In genomic region chr12:118510989-118511388, GRCm38 (mm10) we compare ENCODE assay signal across 17 mouse cellular contexts.
"Had no signal": no experiment of that assay in that cellular context is flagged by ENCODE, and none has a peak within 500 bp of the region (broad histone marks: within the 10 kb centered on the region; RNA-seq: fewer than 3 reads in every experiment).

No protein-coding gene starts in this region.

- H3K27me3 ChIP-seq: liver, embryonic 12.5 days; midbrain, embryonic 15.5 days; stomach, embryonic 15.5 days had no signal

- H3K36me3 ChIP-seq: liver, embryonic 12.5 days; midbrain, embryonic 13.5 days; midbrain, embryonic 15.5 days; neural tube, embryonic 13.5 days; stomach, embryonic 15.5 days had no signal

- H3K27ac ChIP-seq: liver, embryonic 12.5 days; liver, embryonic 14.5 days; midbrain, embryonic 13.5 days; midbrain, embryonic 15.5 days; neural tube, embryonic 13.5 days; stomach, embryonic 15.5 days; stomach, postnatal 0 days had no signal

- H3K9me3 ChIP-seq: liver, embryonic 12.5 days; midbrain, embryonic 13.5 days; midbrain, embryonic 15.5 days; neural tube, embryonic 13.5 days; stomach, embryonic 15.5 days had no signal

- H3K9ac ChIP-seq: liver, embryonic 12.5 days; liver, embryonic 14.5 days; lung, embryonic 14.5 days; midbrain, embryonic 13.5 days; midbrain, embryonic 15.5 days; neural tube, embryonic 13.5 days; stomach, embryonic 15.5 days had no signal

- H3K4me3 ChIP-seq: liver, embryonic 12.5 days; midbrain, embryonic 13.5 days; midbrain, embryonic 15.5 days; neural tube, embryonic 13.5 days; stomach, embryonic 15.5 days had no signal

- ATAC-seq: liver, embryonic 12.5 days; midbrain, embryonic 13.5 days; midbrain, embryonic 15.5 days had no signal

- H3K4me1 ChIP-seq: liver, embryonic 12.5 days; midbrain, embryonic 15.5 days; stomach, embryonic 15.5 days had no signal

- H3K4me2 ChIP-seq: liver, embryonic 12.5 days; lung, embryonic 14.5 days; midbrain, embryonic 11.5 days; midbrain, embryonic 13.5 days; midbrain, embryonic 15.5 days; neural tube, embryonic 13.5 days; stomach, embryonic 15.5 days had no signal

- DNase-seq: lung, adult 18-20 months; lung, embryonic 14.5 days; lung, postnatal 10 days; lung, postnatal 4 days; right cerebral cortex, postnatal 14 days; right cerebral cortex, postnatal 4 days; thymus, adult 2 months; thymus, postnatal 25 days; thymus, postnatal 4 days had no signal
